Mouse (Mus musculus) embryo, embryonic 10.5 days (tissue): ENCODE results near the gene Pde7b.

Experiments used
- DNase-seq: peaks from one replicate; pipeline ENCODE4 v3.0.0-alpha.2; 2015; ENCODE audit warnings: low spot score

The Pde7b gene

GRCm38 (mm10) chr10:20361542-20362449 is 363.1 kb downstream of the Pde7b start:
- DNase-seq = peak; percentile 66

- DNase-seq = no peak
Measured at GRCm38 (mm10) chr10:20348894-20349293, 376.0 kb downstream of the Pde7b start.
